ENCODE assay signal across 10 mouse cellular contexts in genomic region chr16:10925591-10926180, GRCm38 (mm10).
A peak's percentile ranks its signal among the peaks of the same experiment; 100 is the strongest.
DNase-seq lines count a peak whose midpoint lies in the region; ATAC-seq and TF ChIP-seq lines count a peak whose summit lies in the region.
"Had no signal": no experiment of that assay in that cellular context is flagged by ENCODE, and none has a peak within 500 bp of the region (broad histone marks: within the 10 kb centered on the region; RNA-seq: fewer than 3 reads in every experiment).

No protein-coding gene starts in this region.

- 36% methylated on average over 7 of the region's 7 CpGs for WGBS in hindbrain, postnatal 0 days
- 46% methylated on average over 7 of the region's 7 CpGs for WGBS in hindbrain, embryonic 14.5 days
- WGBS in embryonic facial prominence, embryonic 15.5 days: 21% methylated on average over 7 of the region's 7 CpGs
- 89% methylated on average over 7 of the region's 7 CpGs for WGBS in thymus, adult 2 months
- 51% methylated on average over 7 of the region's 7 CpGs for WGBS in neural tube, embryonic 15.5 days

- H3K9me3 ChIP-seq in hindbrain, postnatal 0 days (ENCODE audit: low read length): no peaks in the 10 kb centered on the region
- H3K9me3 ChIP-seq in hindbrain, embryonic 14.5 days (ENCODE audit: control insufficient read depth, low read length): peaks cover 5% of the 10 kb centered on the region; the same call in 1 of the 2 replicates
- 0 out of 2 replicates have a peak, but pooled peaks cover 1% of the 10 kb centered on the region for H3K9me3 ChIP-seq in embryonic facial prominence, embryonic 15.5 days (replicated peaks)
- H3K9me3 ChIP-seq in neural tube, embryonic 15.5 days (replicated peaks): no peaks in the 10 kb centered on the region

- H3K27me3 ChIP-seq in hindbrain, postnatal 0 days (ENCODE audit: insufficient read depth, low read length): no peaks in the 10 kb centered on the region
- no peaks in the 10 kb centered on the region for H3K27me3 ChIP-seq in hindbrain, embryonic 14.5 days (ENCODE audit: control insufficient read depth, insufficient read depth, low read length)
- H3K27me3 ChIP-seq in embryonic facial prominence, embryonic 15.5 days: no peaks in the 10 kb centered on the region
- no peaks in the 10 kb centered on the region for H3K27me3 ChIP-seq in thymus, adult 2 months (ENCODE audit: control insufficient read depth, insufficient read depth, low read length)
- no peaks in the 10 kb centered on the region for H3K27me3 ChIP-seq in neural tube, embryonic 15.5 days (replicated peaks)
- H3K27me3 ChIP-seq: embryonic facial prominence, embryonic 12.5 days had no signal

- ATAC-seq in hindbrain, postnatal 0 days: no peak
- ATAC-seq in hindbrain, embryonic 14.5 days (ENCODE audit: low FRiP score): no peak
- ATAC-seq in embryonic facial prominence, embryonic 15.5 days (ENCODE audit: insufficient number of reproducible peaks, low FRiP score, low TSS enrichment, low read depth): no peak
- ATAC-seq in neural tube, embryonic 15.5 days (ENCODE audit: low FRiP score): no peak

- H3K27ac ChIP-seq in hindbrain, postnatal 0 days: no peak overlapping the region
- no peak overlapping the region for H3K27ac ChIP-seq in hindbrain, embryonic 14.5 days
- H3K27ac ChIP-seq in embryonic facial prominence, embryonic 15.5 days (replicated peaks): 0 out of 2 replicates have a peak overlapping the region, but pooled peaks have one; percentile 28
- H3K27ac ChIP-seq in thymus, adult 2 months (ENCODE audit: control insufficient read depth, insufficient read depth, low read length): no peak overlapping the region
- H3K27ac ChIP-seq in neural tube, embryonic 15.5 days (replicated peaks): no peak overlapping the region
- H3K27ac ChIP-seq: embryonic facial prominence, embryonic 12.5 days; macrophage had no signal

- H3K4me2 ChIP-seq in hindbrain, postnatal 0 days (ENCODE audit: low read depth, low read length): no peak overlapping the region
- H3K4me2 ChIP-seq in hindbrain, embryonic 14.5 days (replicated peaks): no peak overlapping the region
- H3K4me2 ChIP-seq in embryonic facial prominence, embryonic 15.5 days (replicated peaks): no peak overlapping the region
- H3K4me2 ChIP-seq in neural tube, embryonic 15.5 days: no peak overlapping the region
- H3K4me2 ChIP-seq: embryonic facial prominence, embryonic 12.5 days had no signal

- TF ChIP-seq CTCF in hindbrain, postnatal 0 days (IDR thresholded peaks at IDR 0.05; ENCODE audit: low read depth): no peak
- TF ChIP-seq CTCF in thymus, adult 2 months (IDR thresholded peaks at IDR 0.05; ENCODE audit: borderline replicate concordance, control insufficient read depth, extremely low read depth, insufficient read depth, low read length, poor library complexity): no peak

- no peak overlapping the region for H3K4me3 ChIP-seq in hindbrain, postnatal 0 days (ENCODE audit: low read length)
- H3K4me3 ChIP-seq in hindbrain, embryonic 14.5 days (replicated peaks; ENCODE audit: low read length): no peak overlapping the region
- H3K4me3 ChIP-seq in embryonic facial prominence, embryonic 15.5 days (replicated peaks): no peak overlapping the region
- H3K4me3 ChIP-seq in thymus, adult 2 months (ENCODE audit: control insufficient read depth, insufficient read depth, low read length): no peak overlapping the region
- H3K4me3 ChIP-seq in neural tube, embryonic 15.5 days (replicated peaks): no peak overlapping the region
- H3K4me3 ChIP-seq: embryonic facial prominence, embryonic 12.5 days had no signal

- no peak for TF ChIP-seq POLR2A in thymus, adult 2 months (IDR thresholded peaks at IDR 0.05; ENCODE audit: control insufficient read depth, extremely low read depth, insufficient read depth, low read length, poor library complexity)

- DNase-seq in hindbrain, postnatal 0 days (ENCODE audit: low spot score): peak; percentile 51
- DNase-seq in hindbrain, embryonic 14.5 days (ENCODE audit: low spot score): no peak
- peak; percentile 57 for DNase-seq in right cerebral cortex, postnatal 14 days
- DNase-seq in right cerebral cortex, postnatal 36 days (ENCODE audit: low spot score in 2 of 2): no peak
- no peak for DNase-seq in thymus, adult 2 months
- DNase-seq in urinary bladder, postnatal 36 days (ENCODE audit: low spot score in 2 of 2): no peak

- H3K4me1 ChIP-seq in hindbrain, postnatal 0 days (ENCODE audit: insufficient read depth, low read length): no peaks in the 10 kb centered on the region
- no peaks in the 10 kb centered on the region for H3K4me1 ChIP-seq in hindbrain, embryonic 14.5 days (replicated peaks; ENCODE audit: control insufficient read depth, insufficient read depth, low read length)
- H3K4me1 ChIP-seq in embryonic facial prominence, embryonic 15.5 days: peaks cover 7% of the 10 kb centered on the region; the same call in 1 of the 2 replicates
- no peaks in the 10 kb centered on the region for H3K4me1 ChIP-seq in thymus, adult 2 months (replicated peaks; ENCODE audit: control insufficient read depth, insufficient read depth, low read length)
- no peaks in the 10 kb centered on the region for H3K4me1 ChIP-seq in neural tube, embryonic 15.5 days

- H3K9ac ChIP-seq in hindbrain, postnatal 0 days (replicated peaks; ENCODE audit: low read length): no peak overlapping the region
- H3K9ac ChIP-seq in hindbrain, embryonic 14.5 days: no peak overlapping the region
- no peak overlapping the region for H3K9ac ChIP-seq in embryonic facial prominence, embryonic 15.5 days
- H3K9ac ChIP-seq in neural tube, embryonic 15.5 days (replicated peaks): no peak overlapping the region
- H3K9ac ChIP-seq: embryonic facial prominence, embryonic 12.5 days had no signal

- no peaks in the 10 kb centered on the region for H3K36me3 ChIP-seq in hindbrain, postnatal 0 days (ENCODE audit: insufficient read depth, low read length)
- H3K36me3 ChIP-seq in hindbrain, embryonic 14.5 days (replicated peaks; ENCODE audit: control insufficient read depth, insufficient read depth): no peaks in the 10 kb centered on the region
- no peaks in the 10 kb centered on the region for H3K36me3 ChIP-seq in embryonic facial prominence, embryonic 15.5 days
- H3K36me3 ChIP-seq in thymus, adult 2 months (ENCODE audit: control insufficient read depth, insufficient read depth, low read length): no peaks in the 10 kb centered on the region
- no peaks in the 10 kb centered on the region for H3K36me3 ChIP-seq in neural tube, embryonic 15.5 days
- H3K36me3 ChIP-seq: embryonic facial prominence, embryonic 12.5 days had no signal

Comparison
In these comparisons a context has a peak if more than half of its experiments do, and no peak if none do; other contexts are left out.
1. DNase-seq: peak in hindbrain, postnatal 0 days (single experiment) and right cerebral cortex, postnatal 14 days (single experiment); none in hindbrain, embryonic 14.5 days (single experiment), right cerebral cortex, postnatal 36 days (0 of 2), thymus, adult 2 months (single experiment) and urinary bladder, postnatal 36 days (0 of 2).